Mouse (Mus musculus): ENCODE measurements around the gene A4gnt. TPM values are rescaled to one million over a fixed set of nuclear protein-coding genes. Genes with fewer than 3 reads are reported as not detected.
A peak's percentile ranks its signal among the peaks of the same experiment; 100 is the strongest.

The A4gnt gene
- total and polyA plus RNA-seq, 3 experiments, result not detected

- no peak overlapping the region for H3K4me2 ChIP-seq (ENCODE audit: insufficient read depth, low read depth, poor library complexity, severe bottlenecking)
- in situ Hi-C loops (cut with MboI; ENCODE audit: low pct_ligation_motif_present, low pct_unique_long_range_greater_than_20kb, low sequenced_read_pairs), result no loop called here
- H3K4me1 ChIP-seq (ENCODE audit: control insufficient read depth in 1 of 2, insufficient read depth in 2 of 2), result no peaks in the 10 kb centered on the region
- no peak overlapping the region for H3K4me3 ChIP-seq (replicated peaks in 1 of 3; ENCODE audit: low read depth in 2 of 3, low read length in 2 of 3, poor library complexity in 1 of 3)
- peak; percentile 12 for DNase-seq (ENCODE audit: extremely low read depth)
- dilution Hi-C loops (cut with MboI; ENCODE audit: extremely low pct_ligation_motif_present, extremely low pct_unique_long_range_greater_than_20kb, low sequenced_read_pairs), result no loop called here
- H3K9ac ChIP-seq (ENCODE audit: insufficient read depth, low read depth), result no peak overlapping the region
- H3K79me2 ChIP-seq (replicated peaks; ENCODE audit: control insufficient read depth, extremely low read depth, insufficient read depth, poor library complexity, severe bottlenecking), result no peaks in the 10 kb centered on the region
- H3K9me3 ChIP-seq (replicated peaks; ENCODE audit: low read length), result peaks cover 11% of the 10 kb centered on the region
- TF ChIP-seq CTCF (conservative IDR thresholded peaks at IDR 0.05 in 1 of 2, IDR thresholded peaks at IDR 0.05 in 1 of 2; ENCODE audit: low read depth in 2 of 2, low read length in 2 of 2) (peak in 1 of 2 experiments; percentile 18; a peak in 1 of 4 replicates), RAD21 (IDR thresholded peaks at IDR 0.05; ENCODE audit: low read depth, low read length) (peak; percentile 29), MAZ (IDR thresholded peaks at IDR 0.05; ENCODE audit: low read depth, low read length) (no peak)
- H3K36me3 ChIP-seq (replicated peaks in 1 of 2; ENCODE audit: control insufficient read depth in 1 of 2, insufficient read depth in 1 of 2, low read length in 1 of 2), result no peaks in the 10 kb centered on the region
- no peak overlapping the region for H3K27ac ChIP-seq (ENCODE audit: insufficient read depth, low read depth)
- H3K27me3 ChIP-seq (replicated peaks), result peaks cover 13% of the 10 kb centered on the region
These were observed 59.3 kb downstream of the A4gnt start for GRCm38 (mm10) chr9:99671603-99672002.

Other genes starting within 250 kb of the A4gnt start
- gene Mras, start 175.1 kb upstream of the A4gnt start, total RNA-seq (2012; rRNA removed), result 0.21 TPM in 1 of 2 replicates, not detected in the other
- gene Mras, start 175.1 kb upstream of the A4gnt start, total RNA-seq (2014; rRNA removed), result not detected in 2 replicates
- not detected in 2 replicates for gene Mras, start 175.1 kb upstream of the A4gnt start, polyA plus RNA-seq (2012; ENCODE audit: insufficient read length, low read depth)
- gene Nme9, start 161.0 kb upstream of the A4gnt start, total RNA-seq (2012; rRNA removed), result not detected in 2 replicates
- not detected in 2 replicates for gene Nme9, start 161.0 kb upstream of the A4gnt start, total RNA-seq (2014; rRNA removed)
- gene Nme9, start 161.0 kb upstream of the A4gnt start, polyA plus RNA-seq (2012; ENCODE audit: insufficient read length, low read depth), result not detected in 2 replicates
- 9.3 and 11.0 TPM in 2 replicates for gene Armc8, start 43.6 kb upstream of the A4gnt start, total RNA-seq (2012; rRNA removed)
- 16.9 and 17.0 TPM in 2 replicates for gene Armc8, start 43.6 kb upstream of the A4gnt start, total RNA-seq (2014; rRNA removed)
- 12.6 and 15.3 TPM in 2 replicates for gene Armc8, start 43.6 kb upstream of the A4gnt start, polyA plus RNA-seq (2012; ENCODE audit: insufficient read length, low read depth)
- gene Dbr1, start 36.7 kb upstream of the A4gnt start, total RNA-seq (2012; rRNA removed), result 33.9 and 44.0 TPM in 2 replicates
- gene Dbr1, start 36.7 kb upstream of the A4gnt start, total RNA-seq (2014; rRNA removed), result 57.5 and 64.7 TPM in 2 replicates
- 41.4 and 42.7 TPM in 2 replicates for gene Dbr1, start 36.7 kb upstream of the A4gnt start, polyA plus RNA-seq (2012; ENCODE audit: insufficient read length, low read depth)
- not detected in 2 replicates for gene Dzip1l, start 17.0 kb downstream of the A4gnt start, total RNA-seq (2012; rRNA removed)
- gene Dzip1l, start 17.0 kb downstream of the A4gnt start, total RNA-seq (2014; rRNA removed), result not detected in 2 replicates
- gene Dzip1l, start 17.0 kb downstream of the A4gnt start, polyA plus RNA-seq (2012; ENCODE audit: insufficient read length, low read depth), result not detected in 2 replicates
- not detected in 2 replicates for gene Cldn18, start 104.8 kb downstream of the A4gnt start, total RNA-seq (2012; rRNA removed)
- gene Cldn18, start 104.8 kb downstream of the A4gnt start, total RNA-seq (2014; rRNA removed), result not detected in 2 replicates
- gene Cldn18, start 104.8 kb downstream of the A4gnt start, polyA plus RNA-seq (2012; ENCODE audit: insufficient read length, low read depth), result not detected in 2 replicates